Mouse (Mus musculus): Measurements from ENCODE around the gene Il4i1.

Il4i1 gene

DNA sequence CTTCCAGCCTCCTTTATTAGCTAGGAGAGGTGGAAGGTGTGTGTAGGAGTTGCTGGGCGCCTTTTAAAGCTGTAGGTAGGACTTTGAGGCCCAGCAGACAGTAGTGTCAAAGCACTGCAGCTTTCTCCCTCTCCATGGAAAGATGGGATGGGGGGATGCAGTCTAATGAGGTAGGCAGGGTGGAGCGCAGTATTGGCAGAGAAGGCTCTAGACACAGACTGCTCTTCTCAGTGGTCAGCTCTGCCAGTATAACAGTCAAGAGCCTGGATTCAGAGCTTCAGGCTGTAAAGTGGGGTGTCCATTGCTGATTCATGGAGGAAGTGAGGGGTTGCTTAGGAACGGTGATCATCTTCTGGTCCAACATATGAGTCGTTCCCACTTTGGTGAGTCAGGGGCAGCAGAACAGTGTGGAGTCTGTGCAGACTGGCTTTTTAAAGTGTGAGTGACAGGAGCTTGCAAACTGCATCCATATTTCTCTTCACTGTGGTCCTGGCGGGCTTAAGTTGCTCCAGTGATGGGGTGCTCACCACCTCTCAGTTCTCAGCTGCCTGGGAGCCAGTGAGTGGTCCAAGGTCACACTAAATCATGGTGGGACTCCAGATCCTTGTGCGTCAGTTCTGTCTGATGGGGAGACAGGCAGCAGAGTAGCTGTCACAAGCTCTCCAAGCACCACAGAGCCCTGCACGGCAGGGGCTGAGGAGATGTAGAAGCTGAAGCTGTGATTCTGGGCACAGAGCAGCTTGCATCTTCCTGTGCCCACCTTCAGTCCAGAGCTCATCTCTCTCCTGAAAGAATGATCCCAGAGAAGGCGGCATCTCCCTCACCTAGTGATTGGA lies 34.8 kb downstream of the Il4i1 start:
- TF ChIP-seq GATA4 (IDR thresholded peaks at IDR 0.05; ENCODE audit: insufficient replicate concordance, low read length), result no peak

DNA sequence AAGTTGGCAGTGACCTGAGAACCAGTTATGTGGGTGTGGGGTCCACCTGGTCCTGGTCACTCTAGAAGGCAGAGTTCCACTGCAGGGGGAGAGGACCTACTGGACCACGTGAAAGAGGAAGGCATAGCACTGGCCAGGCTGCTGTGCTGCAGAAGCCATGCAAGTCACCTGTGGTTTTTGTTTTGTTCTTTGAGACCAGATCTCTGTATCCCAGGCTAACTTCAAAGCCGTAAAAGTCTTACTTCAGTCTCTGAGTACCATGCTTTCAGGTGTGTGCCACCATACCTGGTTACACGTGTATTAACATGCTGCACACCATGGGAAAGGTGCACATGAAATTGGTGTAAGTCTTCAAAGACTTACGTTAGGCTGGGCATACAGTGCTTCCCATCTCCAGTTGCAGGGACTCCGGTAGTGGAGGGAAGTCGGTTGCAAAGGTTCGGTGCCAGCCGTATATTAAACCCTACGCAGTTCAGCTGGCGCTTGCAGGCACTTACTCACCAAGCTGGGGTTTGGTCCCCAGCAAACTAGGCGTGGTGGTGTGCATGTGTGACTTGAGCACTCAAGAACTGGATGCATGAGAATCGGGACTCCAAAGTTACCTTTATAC lies 35.5 kb downstream of the Il4i1 start:
- no peak for TF ChIP-seq GATA4 (IDR thresholded peaks at IDR 0.05; ENCODE audit: insufficient replicate concordance, low read length)

DNA sequence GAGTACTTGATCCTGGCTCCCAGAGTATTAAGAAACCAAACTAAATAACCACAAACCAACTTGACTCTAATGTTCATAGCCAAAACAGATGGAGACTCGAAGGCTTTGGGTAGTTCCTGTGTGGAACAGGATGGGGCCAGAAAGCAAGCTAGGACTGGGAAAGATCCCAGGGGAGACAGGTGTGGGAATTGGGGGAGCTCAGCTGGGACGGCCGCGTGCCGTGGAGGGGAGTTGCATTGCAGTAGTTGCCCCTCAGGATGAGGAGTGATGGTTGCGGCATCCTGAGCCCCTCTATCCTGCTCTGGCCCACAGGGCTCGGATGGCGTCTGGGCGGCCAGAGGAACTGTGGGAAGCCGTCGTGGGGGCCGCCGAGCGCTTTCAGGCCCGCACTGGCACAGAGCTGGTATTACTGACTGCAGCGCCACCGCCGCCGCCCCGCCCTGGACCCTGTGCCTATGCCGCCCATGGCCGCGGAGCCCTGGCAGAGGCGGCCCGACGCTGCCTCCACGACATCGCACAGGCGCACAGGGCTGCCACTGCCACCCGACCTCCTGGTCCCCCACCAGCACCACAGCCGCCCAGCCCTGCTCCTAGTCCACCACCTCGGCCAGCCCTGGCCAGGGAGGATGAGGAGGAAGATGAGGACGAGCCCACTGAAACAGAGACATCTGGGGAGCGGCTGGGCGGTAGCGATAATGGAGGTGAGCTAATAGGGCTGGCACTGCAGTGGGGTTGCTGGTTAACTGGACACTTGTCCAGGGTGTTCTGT lies 36.3 kb downstream of the Il4i1 start:
- no peak for TF ChIP-seq GATA4 (IDR thresholded peaks at IDR 0.05; ENCODE audit: insufficient replicate concordance, low read length)

DNA sequence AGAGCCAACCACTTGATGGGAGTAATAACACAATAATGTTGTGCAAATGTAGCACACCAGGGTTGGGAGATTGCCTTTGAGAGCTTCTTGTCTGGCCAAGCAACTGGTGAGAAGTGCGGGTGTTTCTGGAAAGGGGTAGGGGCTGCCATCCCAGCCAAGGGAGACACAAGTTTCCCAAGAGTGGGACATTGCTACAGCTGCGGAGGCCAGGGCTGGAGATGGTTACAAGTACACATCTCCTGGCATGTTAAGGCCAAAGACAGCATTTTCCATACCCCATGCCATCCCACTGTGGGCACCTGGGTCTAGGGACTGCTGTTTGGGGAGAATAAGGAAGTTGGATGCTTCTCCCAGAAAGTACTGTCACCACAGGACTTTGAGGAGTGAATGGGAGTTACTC lies 36.9 kb downstream of the Il4i1 start:
- TF ChIP-seq GATA4 (IDR thresholded peaks at IDR 0.05; ENCODE audit: insufficient replicate concordance, low read length), result no peak

DNA sequence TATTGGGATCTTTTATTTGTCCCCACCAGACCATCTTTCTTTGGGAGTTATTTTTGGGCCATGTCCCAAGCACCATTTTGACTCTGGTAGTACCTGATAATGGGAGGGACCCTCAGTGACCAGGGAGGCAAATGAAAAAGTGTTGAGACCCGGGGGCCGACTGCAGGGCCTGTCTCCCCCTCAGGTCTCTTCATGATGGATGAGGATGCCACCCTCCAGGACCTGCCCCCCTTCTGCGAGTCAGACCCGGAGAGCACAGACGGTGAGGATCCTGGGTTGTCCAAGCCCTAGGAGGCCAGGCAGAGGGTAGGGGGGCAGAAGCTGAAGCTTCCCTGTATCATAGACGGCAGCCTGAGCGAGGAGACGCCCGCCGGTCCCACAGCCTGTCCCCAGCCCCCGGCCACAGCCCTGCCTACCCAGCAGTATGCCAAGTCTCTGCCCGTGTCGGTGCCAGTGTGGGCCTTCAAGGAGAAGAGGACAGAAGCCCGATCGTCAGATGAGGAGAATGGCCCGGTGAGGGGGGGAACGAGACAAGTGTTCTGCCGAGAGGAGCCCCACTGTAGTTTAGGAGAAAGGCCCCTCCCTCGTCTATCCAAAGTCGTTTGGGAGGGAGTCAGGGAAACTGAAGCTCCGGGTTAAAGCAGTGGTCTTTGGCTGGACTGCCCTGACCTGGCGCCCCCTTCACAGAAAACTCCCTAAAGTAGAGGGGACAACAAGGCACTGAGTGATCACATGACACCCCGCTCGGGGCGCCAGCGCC lies 37.6 kb downstream of the Il4i1 start:
- no peak for TF ChIP-seq GATA4 (IDR thresholded peaks at IDR 0.05; ENCODE audit: insufficient replicate concordance, low read length)

DNA sequence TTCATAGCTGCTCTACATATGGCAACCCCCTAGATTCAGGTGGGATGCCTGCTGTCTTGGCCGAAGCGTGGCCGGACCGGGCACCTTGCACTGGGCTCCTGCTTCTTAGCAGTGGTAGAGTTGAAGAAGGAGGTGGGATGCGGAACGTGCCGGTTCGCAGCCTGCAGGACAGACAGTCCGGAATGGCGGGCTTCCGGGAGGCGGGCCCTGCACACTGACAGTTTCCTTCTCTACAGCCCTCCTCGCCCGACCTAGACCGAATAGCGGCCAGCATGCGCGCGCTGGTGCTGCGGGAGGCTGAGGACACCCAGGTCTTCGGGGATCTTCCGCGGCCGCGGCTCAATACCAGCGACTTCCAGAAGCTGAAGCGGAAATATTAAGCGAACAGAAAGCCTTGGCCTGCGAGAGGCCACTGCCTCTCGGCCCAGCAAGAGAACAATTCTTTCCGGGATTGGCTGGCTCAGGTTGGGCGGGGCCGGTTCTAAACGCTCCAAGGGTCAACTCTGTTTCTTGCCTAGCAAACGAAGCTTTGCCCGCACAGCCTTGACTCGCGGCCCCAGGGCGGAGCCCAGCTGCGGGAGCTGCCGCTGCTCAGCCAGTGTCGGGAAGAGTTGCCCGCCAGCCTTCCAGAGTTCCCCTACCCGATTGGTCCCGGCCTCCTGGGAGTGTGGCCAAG lies 38.3 kb downstream of the Il4i1 start:
- no peak for TF ChIP-seq GATA4 (IDR thresholded peaks at IDR 0.05; ENCODE audit: insufficient replicate concordance, low read length)

DNA sequence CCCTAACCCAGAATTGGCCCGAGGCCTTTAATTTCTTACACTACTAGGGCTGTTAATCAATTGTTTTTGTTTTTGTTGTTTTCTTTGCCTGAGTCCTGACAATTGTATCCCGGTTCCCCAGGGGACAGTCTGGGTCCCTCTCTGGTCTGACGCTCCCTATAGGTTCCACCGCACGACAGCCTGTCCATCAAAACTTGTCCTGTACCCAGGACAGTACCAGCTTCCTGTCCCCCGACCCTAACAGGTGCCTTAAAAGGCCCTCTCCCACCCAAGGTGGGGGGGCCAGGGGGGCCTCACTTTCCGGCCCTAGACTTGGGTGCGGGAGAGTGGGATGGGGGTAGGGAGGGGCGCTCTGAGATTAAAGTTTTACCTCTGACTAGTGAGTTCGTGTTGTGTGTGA lies 38.8 kb downstream of the Il4i1 start:
- TF ChIP-seq GATA4 (IDR thresholded peaks at IDR 0.05; ENCODE audit: insufficient replicate concordance, low read length), result no peak

DNA sequence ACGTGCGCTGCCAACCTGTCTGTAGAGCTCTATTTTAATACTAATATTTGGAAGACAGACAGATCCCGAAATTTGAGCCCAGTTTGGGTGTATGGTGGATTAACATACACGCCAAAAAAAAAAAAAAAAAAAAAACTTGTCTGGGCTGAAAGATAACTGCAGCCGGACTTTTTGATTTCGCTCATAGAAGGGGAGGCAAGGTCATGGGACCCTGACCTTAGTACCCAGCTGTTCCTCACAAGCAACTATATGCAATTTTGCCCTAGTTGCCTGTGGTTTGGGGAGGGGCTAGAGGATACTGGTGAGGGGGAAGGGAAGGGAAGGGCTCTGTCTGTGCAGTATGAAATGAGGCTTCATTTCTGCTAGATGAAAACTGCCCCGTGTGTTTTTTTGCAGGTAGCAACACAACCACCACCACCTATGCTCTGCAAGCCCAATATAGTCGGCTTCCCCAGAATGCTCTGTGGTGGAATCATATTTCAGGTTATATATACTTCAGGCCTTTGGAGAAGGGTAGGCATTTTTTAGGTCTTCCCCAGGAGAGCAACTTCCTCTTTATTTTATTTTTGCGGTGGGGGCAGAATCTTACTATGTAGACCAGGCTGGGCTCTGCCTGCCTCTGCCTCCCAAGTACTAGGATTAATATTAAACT lies 40.2 kb downstream of the Il4i1 start:
- TF ChIP-seq GATA4 (IDR thresholded peaks at IDR 0.05; ENCODE audit: insufficient replicate concordance, low read length), result no peak

DNA sequence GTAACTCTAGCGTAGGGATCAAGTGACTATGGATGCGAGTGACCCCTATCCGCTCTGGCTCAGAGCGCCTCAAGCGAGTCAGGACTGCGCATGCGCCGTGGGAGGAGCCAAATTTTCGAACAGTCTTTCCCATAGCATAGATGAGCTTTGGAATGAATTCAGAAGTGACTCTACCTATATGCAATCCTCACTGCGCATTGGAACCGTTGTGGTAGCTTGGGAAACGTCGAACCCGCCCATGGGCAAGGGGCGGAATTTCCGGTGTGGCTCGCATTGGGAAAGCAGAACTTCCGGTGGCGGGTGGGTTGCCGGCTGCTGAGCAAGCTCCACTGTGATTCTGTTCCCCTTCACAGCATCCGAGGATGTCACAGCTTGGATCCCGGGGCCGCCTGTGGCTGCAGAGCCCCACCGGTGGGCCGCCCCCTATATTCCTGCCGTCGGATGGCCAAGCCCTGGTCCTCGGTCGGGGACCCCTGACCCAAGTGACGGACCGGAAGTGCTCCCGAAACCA lies 40.9 kb downstream of the Il4i1 start, which contains the start of gene Pnkp:
Pnkp (plus strand) TSS at position 98 of the 511 bp plus-strand sequence.
- no peak for TF ChIP-seq GATA4 (IDR thresholded peaks at IDR 0.05; ENCODE audit: insufficient replicate concordance, low read length)

DNA sequence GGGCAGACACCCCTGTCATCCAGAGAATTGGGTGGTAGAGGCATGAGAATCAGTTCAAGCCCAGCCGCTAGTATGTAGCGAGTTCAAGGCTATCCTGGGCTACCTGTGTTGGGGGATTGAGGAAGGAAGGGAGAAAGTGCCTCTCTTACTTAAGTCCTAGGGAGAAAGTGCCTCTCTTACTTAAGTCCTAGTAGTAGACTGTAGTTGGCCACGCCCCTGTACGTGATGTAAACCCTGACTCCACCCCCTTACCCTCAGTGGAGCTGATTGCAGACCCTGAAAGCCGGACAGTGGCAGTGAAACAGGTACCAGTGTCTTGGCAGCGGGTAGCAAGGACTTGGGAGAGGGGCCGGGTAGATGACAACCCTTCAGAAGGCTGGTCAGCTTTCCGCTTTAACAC lies 41.7 kb downstream of the Il4i1 start:
- no peak for TF ChIP-seq GATA4 (IDR thresholded peaks at IDR 0.05; ENCODE audit: insufficient replicate concordance, low read length)

DNA sequence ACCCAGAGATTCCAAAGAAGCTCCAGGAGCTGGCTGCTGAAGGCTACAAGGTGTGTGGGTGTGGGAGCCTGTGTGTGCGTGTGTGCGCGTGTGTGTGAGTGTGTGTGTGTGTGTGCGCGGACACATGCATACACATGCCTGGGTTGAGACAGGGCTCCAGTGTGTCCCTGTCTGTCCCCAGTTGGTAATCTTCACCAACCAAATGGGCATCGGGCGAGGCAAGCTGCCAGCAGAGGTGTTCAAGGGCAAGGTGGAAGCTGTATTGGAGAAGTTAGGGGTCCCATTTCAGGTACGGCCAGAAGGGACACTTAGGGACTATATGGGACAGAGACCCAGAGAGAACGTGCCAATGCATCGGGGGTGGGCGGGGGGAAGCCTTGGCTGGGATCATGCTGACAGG lies 43.7 kb downstream of the Il4i1 start:
- no peak for TF ChIP-seq GATA4 (IDR thresholded peaks at IDR 0.05; ENCODE audit: insufficient replicate concordance, low read length)

DNA sequence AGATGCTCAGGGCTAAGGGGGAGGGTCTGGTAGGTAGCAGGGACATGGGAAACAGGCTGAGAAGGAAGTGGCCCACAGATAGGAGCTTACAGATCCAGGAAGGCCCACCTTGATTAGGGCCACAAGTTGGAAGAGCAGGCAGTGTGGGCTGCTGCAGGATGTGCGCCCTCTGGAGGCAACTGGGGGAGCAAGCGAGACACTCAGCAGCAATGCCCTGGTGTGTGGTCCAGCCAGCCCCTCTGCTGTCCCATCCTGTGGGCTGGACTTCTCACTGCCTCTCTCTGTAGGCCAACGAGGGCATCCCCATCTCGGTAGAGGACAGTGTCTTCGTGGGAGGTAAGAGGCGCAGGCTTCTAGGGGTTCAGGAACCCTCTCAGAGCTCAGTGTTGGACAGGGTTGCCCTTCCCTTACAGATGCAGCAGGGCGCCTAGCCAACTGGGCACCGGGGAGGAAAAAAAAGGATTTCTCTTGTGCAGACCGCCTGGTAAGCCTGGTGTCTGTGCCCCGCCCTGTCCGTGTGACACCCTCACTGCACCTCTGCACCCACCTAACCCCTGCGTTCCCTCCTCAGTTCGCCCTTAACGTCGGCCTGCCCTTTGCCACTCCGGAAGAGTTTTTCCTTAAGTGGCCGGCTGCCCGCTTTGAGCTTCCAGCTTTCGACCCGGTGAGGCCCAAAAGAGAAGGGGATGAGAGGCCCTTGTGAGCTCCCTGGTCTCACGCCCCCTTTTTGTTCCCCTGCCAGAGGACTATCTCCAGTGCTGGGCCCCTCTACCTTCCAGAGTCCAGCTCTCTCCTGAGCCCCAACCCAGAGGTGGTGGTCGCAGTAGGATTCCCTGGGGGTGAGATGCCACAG lies 44.6 kb downstream of the Il4i1 start:
- TF ChIP-seq GATA4 (IDR thresholded peaks at IDR 0.05; ENCODE audit: insufficient replicate concordance, low read length), result no peak

DNA sequence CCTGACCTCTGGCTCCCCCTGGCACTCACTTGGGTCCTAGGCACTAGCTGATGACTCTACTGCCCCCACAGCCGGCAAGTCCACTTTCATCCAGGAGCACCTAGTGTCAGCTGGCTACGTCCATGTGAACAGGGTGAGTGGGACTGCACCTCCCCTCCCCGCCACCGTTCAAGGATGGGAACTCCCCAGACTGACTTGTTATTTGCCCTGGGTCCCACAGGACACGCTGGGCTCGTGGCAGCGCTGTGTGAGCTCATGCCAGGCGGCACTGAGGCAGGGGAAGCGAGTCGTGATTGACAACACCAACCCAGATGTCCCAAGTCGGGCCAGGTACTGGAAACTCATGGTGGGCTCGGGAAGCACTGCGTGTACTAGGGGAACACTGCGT lies 45.2 kb downstream of the Il4i1 start:
- TF ChIP-seq GATA4 (IDR thresholded peaks at IDR 0.05; ENCODE audit: insufficient replicate concordance, low read length), result no peak

Data from liver, adult (tissue).